Mouse (Mus musculus) CH12.LX (cell line): Measurements from ENCODE around the gene Cdyl. TPM values are rescaled to one million over a fixed set of nuclear protein-coding genes. Genes with fewer than 3 reads are reported as not detected.

ENCODE experiments used
- DNase-seq: peaks from one replicate; pipeline ENCODE4 v3.0.0-alpha.2; 2013; ENCODE audit errors: extremely low read depth
- H3K27ac ChIP-seq: 2 replicates; pipeline ENCODE4 v1.5.1; 2012; ENCODE audit warnings: low read depth, mild to moderate bottlenecking, control low read depth, moderate library complexity; ENCODE audit not compliant: insufficient read depth
- H3K27me3 ChIP-seq: replicated peaks from 2 replicates; pipeline ENCODE3; 2012; ENCODE audit warnings: inconsistent platforms
- H3K36me3 ChIP-seq, 2 experiments: replicated peaks in 1 of 2; 2 replicates each; pipeline versions ENCODE3 to v1.6.1; 2012; ENCODE audit warnings: inconsistent platforms in 1 of 2, low read length in 1 of 2, mild to moderate bottlenecking in 1 of 2, mixed read lengths in 1 of 2, moderate library complexity in 1 of 2; ENCODE audit not compliant: control insufficient read depth in 1 of 2, insufficient read depth in 1 of 2
- H3K4me1 ChIP-seq, 2 experiments: 2 replicates each; pipeline ENCODE4 v1.6.1; 2012; ENCODE audit warnings: inconsistent platforms in 1 of 2, moderate library complexity in 1 of 2; ENCODE audit not compliant: insufficient read depth in 2 of 2, control insufficient read depth in 1 of 2
- H3K4me2 ChIP-seq: 2 replicates; pipeline ENCODE4 v1.6.1; 2012; ENCODE audit warnings: low read depth, mild to moderate bottlenecking, control low read depth; ENCODE audit not compliant: poor library complexity, insufficient read depth, severe bottlenecking
- H3K4me3 ChIP-seq, 3 experiments: fragments of 150-350 bp in 1 of 3; sonication (generic) in 1 of 3; replicated peaks in 1 of 3; 2 replicates each; pipeline versions ENCODE3 to v1.5.1; 2011 to 2012; ENCODE audit warnings: low read depth in 2 of 3, low read length in 2 of 3, mild to moderate bottlenecking in 2 of 3, moderate library complexity in 2 of 3, control low read depth in 1 of 3, improper control_type of control experiment in 1 of 3, inconsistent platforms in 1 of 3, mixed read lengths in 1 of 3; ENCODE audit not compliant: poor library complexity in 1 of 3
- H3K79me2 ChIP-seq: replicated peaks from 2 replicates; pipeline ENCODE4 v1.6.1; 2012; ENCODE audit warnings: mild to moderate bottlenecking, moderate library complexity; ENCODE audit not compliant: control insufficient read depth, poor library complexity, insufficient read depth, severe bottlenecking; ENCODE audit errors: extremely low read depth
- H3K9ac ChIP-seq: 2 replicates; pipeline ENCODE4 v1.6.1; 2012; ENCODE audit warnings: low read depth, mild to moderate bottlenecking, control low read depth, moderate library complexity; ENCODE audit not compliant: insufficient read depth
- H3K9me3 ChIP-seq: replicated peaks from 2 replicates; pipeline ENCODE3; 2012; ENCODE audit warnings: low read length, inconsistent platforms, mixed read lengths
- BHLHE40 ChIP-seq: IDR thresholded peaks from 2 replicates; pipeline ENCODE4 v1.6.1; 2011; ENCODE audit warnings: mild to moderate bottlenecking, low read depth, low read length, improper control_type of control experiment
- CHD2 ChIP-seq: IDR thresholded peaks from 2 replicates; pipeline ENCODE4 v1.6.1; 2011; ENCODE audit warnings: low read length, improper control_type of control experiment
- CTCF ChIP-seq, 2 experiments: IDR thresholded peaks in 1 of 2; conservative IDR thresholded peaks in 1 of 2; 2 replicates each; pipeline ENCODE4 v1.5.1; 2011 to 2012; ENCODE audit warnings: low read depth in 2 of 2, low read length in 2 of 2, improper control_type of control experiment in 1 of 2, inconsistent platforms in 1 of 2, mild to moderate bottlenecking in 1 of 2, moderate library complexity in 1 of 2
- E2F4 ChIP-seq: IDR thresholded peaks from 2 replicates; pipeline ENCODE4 v1.6.1; 2011; ENCODE audit warnings: low read depth, low read length, improper control_type of control experiment; ENCODE audit not compliant: insufficient replicate concordance
- ELF1 ChIP-seq: IDR thresholded peaks from 2 replicates; pipeline ENCODE4 v1.6.1; 2014; ENCODE audit warnings: low read depth, mild to moderate bottlenecking, inconsistent platforms, low read length, improper control_type of control experiment
- EP300 ChIP-seq: IDR thresholded peaks from 2 replicates; pipeline ENCODE4 v1.6.1; 2011; ENCODE audit warnings: low read length, improper control_type of control experiment
- GABPA ChIP-seq: IDR thresholded peaks from 2 replicates; pipeline ENCODE4 v1.6.1; 2012; ENCODE audit warnings: low read depth, low read length, improper control_type of control experiment, inconsistent platforms; ENCODE audit not compliant: insufficient replicate concordance
- HCFC1 ChIP-seq: IDR thresholded peaks from 2 replicates; pipeline ENCODE4 v1.6.1; 2012; ENCODE audit warnings: low read depth, mild to moderate bottlenecking, inconsistent platforms, low read length, improper control_type of control experiment
- JUN ChIP-seq: IDR thresholded peaks from 2 replicates; pipeline ENCODE4 v1.6.1; 2011; ENCODE audit warnings: low read depth, mild to moderate bottlenecking, low read length, improper control_type of control experiment, moderate library complexity; ENCODE audit not compliant: insufficient read depth
- KAT2A ChIP-seq: IDR thresholded peaks from 2 replicates; pipeline ENCODE4 v1.6.1; 2012; ENCODE audit warnings: low read length, improper control_type of control experiment, inconsistent platforms; ENCODE audit not compliant: insufficient replicate concordance
- MEF2A ChIP-seq: IDR thresholded peaks from 2 replicates; pipeline ENCODE4 v1.6.1; 2014; ENCODE audit warnings: low read depth, mild to moderate bottlenecking, inconsistent platforms, low read length, improper control_type of control experiment, borderline replicate concordance
- MXI1 ChIP-seq: IDR thresholded peaks from 2 replicates; pipeline ENCODE4 v1.6.1; 2011; ENCODE audit warnings: mild to moderate bottlenecking, low read depth, low read length, improper control_type of control experiment
- MYC ChIP-seq: IDR thresholded peaks from 2 replicates; pipeline ENCODE4 v1.6.1; 2011; ENCODE audit warnings: low read depth, mild to moderate bottlenecking, improper control_type of control experiment, low read length
- NRF1 ChIP-seq: IDR thresholded peaks from 2 replicates; pipeline ENCODE4 v1.6.1; 2014; ENCODE audit warnings: low read depth, mild to moderate bottlenecking, inconsistent platforms, low read length, improper control_type of control experiment, moderate library complexity
- PAX5 ChIP-seq: IDR thresholded peaks from 2 replicates; pipeline ENCODE4 v1.6.1; 2012; ENCODE audit warnings: low read length, inconsistent platforms, mixed read lengths
- RAD21 ChIP-seq: IDR thresholded peaks from 2 replicates; pipeline ENCODE4 v1.6.1; 2011; ENCODE audit warnings: low read depth, mild to moderate bottlenecking, low read length, improper control_type of control experiment, moderate library complexity
- RCOR1 ChIP-seq: conservative IDR thresholded peaks from 2 replicates; pipeline ENCODE4 v1.6.1; 2012; ENCODE audit warnings: low read depth, mild to moderate bottlenecking, inconsistent platforms, low read length, improper control_type of control experiment
- SIN3A ChIP-seq: IDR thresholded peaks from 2 replicates; pipeline ENCODE4 v1.6.1; 2012; ENCODE audit warnings: low read length, improper control_type of control experiment, inconsistent platforms
- TCF12 ChIP-seq: IDR thresholded peaks from 2 replicates; pipeline ENCODE4 v1.6.1; 2014; ENCODE audit warnings: low read depth, mild to moderate bottlenecking, inconsistent platforms, low read length, improper control_type of control experiment
- UBTF ChIP-seq: IDR thresholded peaks from 2 replicates; pipeline ENCODE4 v1.6.1; 2012; ENCODE audit warnings: low read depth, mild to moderate bottlenecking, inconsistent platforms, low read length, improper control_type of control experiment, moderate library complexity
- ZC3H11A ChIP-seq: IDR thresholded peaks from 2 replicates; pipeline ENCODE4 v1.6.1; 2012; ENCODE audit warnings: low read depth, mild to moderate bottlenecking, inconsistent platforms, low read length, improper control_type of control experiment
- ZKSCAN1 ChIP-seq: IDR thresholded peaks from 2 replicates; pipeline ENCODE4 v1.6.1; 2012; ENCODE audit warnings: low read depth, inconsistent platforms, low read length, improper control_type of control experiment, borderline replicate concordance
- ZNF384 ChIP-seq: IDR thresholded peaks from 2 replicates; pipeline ENCODE4 v1.6.1; 2012; ENCODE audit warnings: low read depth, low read length, improper control_type of control experiment, inconsistent platforms
- dilution Hi-C: fragments of 300-500 bp; cut with MboI; formaldehyde crosslinking; loops from 2 replicates; pipeline ENCODE4 v1.14.3; 2020; ENCODE audit warnings: low sequenced_read_pairs; ENCODE audit not compliant: extremely low pct_unique_long_range_greater_than_20kb, extremely low pct_ligation_motif_present
- in situ Hi-C: fragments of 300-500 bp; cut with MboI; formaldehyde crosslinking; loops from 3 replicates; pipeline ENCODE4 v1.14.3; 2019; ENCODE audit warnings: low sequenced_read_pairs, low pct_ligation_motif_present, low pct_unique_long_range_greater_than_20kb, mixed read lengths
- polyA plus RNA-seq: library from polyadenylated mRNA; unstranded; fragments of >175 nt; gene quantifications from 2 replicates; pipeline ENCODE4 v1.2.1, GENCODE M21; 2012; ENCODE audit warnings: low read depth; ENCODE audit not compliant: insufficient read length
- total RNA-seq, 2 experiments: library from RNA; depleted of rRNA; stranded (reverse); fragments of 300-350 nt in 1 of 2; fragments of >200 nt in 1 of 2; gene quantifications; 2 replicates each; pipeline ENCODE4 v1.2.3; 2012 to 2014

The Cdyl gene
- total and polyA plus RNA-seq, 3 experiments: 5.7 to 9.1 (median 8.3) TPM

DNA sequence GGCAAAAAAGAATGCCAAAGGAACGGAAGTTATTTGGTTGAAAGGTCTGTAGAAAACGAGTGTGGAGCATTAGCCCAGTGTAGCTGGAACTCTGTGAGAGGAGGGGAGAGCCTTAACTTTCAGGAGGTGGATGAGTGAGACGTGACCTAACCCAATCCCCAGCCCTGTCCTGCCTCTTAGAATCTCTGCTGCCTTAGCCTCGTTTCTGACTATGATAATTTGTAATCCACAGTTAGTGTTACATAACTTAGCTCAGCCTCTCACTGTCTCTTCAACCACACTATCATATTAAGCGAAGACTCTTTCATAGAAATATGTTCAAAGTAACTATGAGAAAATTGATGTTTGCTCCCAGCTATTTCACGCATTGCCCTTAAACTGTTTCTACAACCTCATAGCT, 59.9 kb downstream of the Cdyl start:
- no peak for DNase-seq
- H3K4me3 ChIP-seq: no peak overlapping the region
- no peak overlapping the region for H3K9ac ChIP-seq
- in situ Hi-C loops: no loop called here
- no peaks in the 10 kb centered on the region for H3K27me3 ChIP-seq
- H3K4me2 ChIP-seq: no peak overlapping the region
- no peaks in the 10 kb centered on the region for H3K79me2 ChIP-seq
- no peaks in the 10 kb centered on the region for H3K9me3 ChIP-seq
- no peaks in the 10 kb centered on the region for H3K36me3 ChIP-seq
- TF ChIP-seq JUN (no peak), SIN3A (no peak), HCFC1 (no peak), RCOR1 (no peak)
- H3K27ac ChIP-seq: no peak overlapping the region
- H3K4me1 ChIP-seq: no peaks in the 10 kb centered on the region
- dilution Hi-C loops: no loop called here

DNA sequence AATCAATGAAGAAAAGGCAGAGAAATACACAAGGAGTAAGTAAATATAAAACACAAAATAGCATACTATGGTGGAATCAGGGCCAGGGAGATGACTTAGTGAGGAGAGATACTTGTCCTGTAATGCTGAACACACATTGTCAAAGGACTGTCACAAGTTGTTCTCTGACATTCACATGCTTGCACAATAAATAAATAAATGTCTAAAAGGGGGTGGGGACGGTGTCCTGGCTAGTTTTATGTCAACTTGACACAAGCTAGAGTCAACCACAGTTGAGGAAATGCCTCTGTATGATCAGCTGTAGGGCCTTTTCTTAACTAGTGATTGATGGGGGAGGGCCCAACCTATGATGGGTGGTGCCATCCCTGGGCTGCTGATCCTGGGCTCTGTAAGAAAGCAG, 63.4 kb downstream of the Cdyl start:
- H3K4me2 ChIP-seq: no peak overlapping the region
- H3K4me3 ChIP-seq: no peak overlapping the region
- H3K9ac ChIP-seq: no peak overlapping the region
- dilution Hi-C loops (no loop called here), in situ Hi-C loops (no loop called here)
- H3K27me3 ChIP-seq: no peaks in the 10 kb centered on the region
- H3K36me3 ChIP-seq: no peaks in the 10 kb centered on the region
- no peaks in the 10 kb centered on the region for H3K4me1 ChIP-seq
- H3K9me3 ChIP-seq: no peaks in the 10 kb centered on the region
- H3K79me2 ChIP-seq: no peaks in the 10 kb centered on the region
- no peak for DNase-seq
- H3K27ac ChIP-seq: no peak overlapping the region
- TF ChIP-seq TCF12 (no peak), CHD2 (no peak), MYC (no peak), ZC3H11A (no peak), RAD21 (no peak), KAT2A (no peak), HCFC1 (no peak), ZKSCAN1 (no peak), MEF2A (no peak)

DNA sequence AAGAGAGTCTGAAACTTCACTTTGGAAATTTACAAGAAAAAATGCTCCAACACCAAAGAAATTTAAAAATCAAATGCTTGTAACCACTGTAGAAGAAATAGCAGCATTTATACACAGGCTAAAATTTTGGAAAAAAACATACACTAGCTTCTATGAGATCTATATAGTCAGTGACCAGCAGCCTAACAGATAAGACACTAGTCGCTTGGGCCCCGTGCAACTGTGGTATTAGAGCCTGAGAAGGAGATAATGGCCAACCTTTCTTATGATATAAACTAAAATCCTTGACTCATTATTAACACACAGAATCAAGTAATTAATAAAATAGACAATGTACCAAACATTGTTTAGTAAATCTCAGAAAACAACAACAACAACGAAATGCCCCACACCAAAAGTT, 66.4 kb downstream of the Cdyl start:
- dilution Hi-C loops (no loop called here), in situ Hi-C loops (no loop called here)
- Histone ChIP-seq H3K9ac (no peak overlapping the region), H3K27ac (no peak overlapping the region), H3K4me3 (no peak overlapping the region), H3K9me3 (no peaks in the 10 kb centered on the region), H3K79me2 (no peaks in the 10 kb centered on the region)
- TF ChIP-seq ELF1 (no peak), MXI1 (no peak), MYC (no peak), EP300 (no peak), UBTF (no peak), SIN3A (no peak), ZNF384 (no peak), NRF1 (no peak), CHD2 (no peak), BHLHE40 (no peak), HCFC1 (no peak), CTCF (conservative IDR thresholded peaks at IDR 0.05 in 1 of 2, IDR thresholded peaks at IDR 0.05 in 1 of 2; ENCODE audit: low read depth in 2 of 2, low read length in 2 of 2) (no peak), E2F4 (no peak), GABPA (no peak), MEF2A (no peak), PAX5 (no peak), JUN (no peak)
- TF ChIP-seq, all 38 proteins: peak for 0
- H3K4me1 ChIP-seq: no peaks in the 10 kb centered on the region
- no peaks in the 10 kb centered on the region for H3K27me3 ChIP-seq
- H3K36me3 ChIP-seq: no peaks in the 10 kb centered on the region
- no peak for DNase-seq
- H3K4me2 ChIP-seq: no peak overlapping the region
